Mouse (Mus musculus) spleen, adult 2 months (tissue): ENCODE measurements around the gene Magel2. TPM values are rescaled to one million over a fixed set of nuclear protein-coding genes. Genes with fewer than 3 reads are reported as not detected.

ENCODE experiments used
- DNase-seq, 2 experiments: peaks; one replicate each; pipeline versions ENCODE4 v3.0.0 to v3.0.0-alpha.2; 2012 to 2021; ENCODE audit warnings: low spot score in 2 of 2, low read depth in 1 of 2
- H3K27ac ChIP-seq: fragments of 200-500 bp; 2 replicates; pipeline ENCODE4 v1.5.1; 2012; ENCODE audit warnings: low read length, inconsistent platforms; ENCODE audit not compliant: insufficient read depth
- H3K27me3 ChIP-seq: fragments of 200-500 bp; 2 replicates; pipeline ENCODE4 v1.6.1; 2012; ENCODE audit warnings: mild to moderate bottlenecking, moderate library complexity, low read length, inconsistent platforms; ENCODE audit not compliant: control insufficient read depth, insufficient read depth
- H3K36me3 ChIP-seq: fragments of 200-500 bp; 2 replicates; pipeline ENCODE4 v1.6.1; 2012; ENCODE audit warnings: mild to moderate bottlenecking, low read length, inconsistent platforms; ENCODE audit not compliant: control insufficient read depth, insufficient read depth
- H3K4me1 ChIP-seq: fragments of 200-500 bp; 2 replicates; pipeline ENCODE4 v1.6.1; 2011; ENCODE audit warnings: inconsistent platforms; ENCODE audit not compliant: control insufficient read depth, insufficient read depth, insufficient read length
- H3K4me3 ChIP-seq: fragments of 200-500 bp; 2 replicates; pipeline ENCODE4 v1.5.1; 2011; ENCODE audit warnings: mild to moderate bottlenecking, inconsistent platforms; ENCODE audit not compliant: insufficient read depth, insufficient read length; ENCODE audit errors: extremely low read depth
- CTCF ChIP-seq: fragments of 200-500 bp; IDR thresholded peaks from 2 replicates; pipeline ENCODE4 v1.5.1; 2011; ENCODE audit warnings: mild to moderate bottlenecking, inconsistent platforms; ENCODE audit not compliant: insufficient read depth, insufficient read length, insufficient replicate concordance; ENCODE audit errors: extremely low read depth
- POLR2A ChIP-seq: fragments of 200-500 bp; IDR thresholded peaks from 2 replicates; pipeline ENCODE4 v1.6.1; 2011; ENCODE audit warnings: low read depth, low read length, inconsistent platforms
- WGBS: fragments of 180-500 bp; shearing (Covaris S2); methylation state at CpG from one replicate; pipeline ENCODE4 v1.1.7; 2018; 5-methylcytosine and 5-hydroxymethylcytosine counted together
- polyA plus RNA-seq: library from polyadenylated mRNA; depleted of rRNA; stranded (reverse); fragments of >200 nt; gene quantifications from 2 replicates; pipeline ENCODE4 v1.2.3, GENCODE M21; 2012

Magel2 gene
- polyA plus RNA-seq, 1 experiment: not detected

- TF ChIP-seq POLR2A: no peak
- TF ChIP-seq CTCF: no peak
- no peak for DNase-seq
- 50% methylated on average over 1 of the region's 1 CpGs for WGBS
- Histone ChIP-seq H3K4me3 (no peak overlapping the region), H3K27me3 (no peaks in the 10 kb centered on the region), H3K4me1 (no peaks in the 10 kb centered on the region), H3K27ac (no peak overlapping the region), H3K36me3 (no peaks in the 10 kb centered on the region)
These were observed 15.4 kb downstream of the Magel2 start for GRCm38 (mm10) chr7:62392202-62392601.

- no peaks in the 10 kb centered on the region for H3K27me3 ChIP-seq
- TF ChIP-seq POLR2A: no peak
- no peak overlapping the region for H3K27ac ChIP-seq
- H3K4me1 ChIP-seq: no peaks in the 10 kb centered on the region
- WGBS: 53% methylated on average over 19 of the region's 19 CpGs
- H3K36me3 ChIP-seq: no peaks in the 10 kb centered on the region
- DNase-seq: no peak
- no peak overlapping the region for H3K4me3 ChIP-seq
These were observed 29.8 kb downstream of the Magel2 start for GRCm38 (mm10) chr7:62406573-62407050.

- TF ChIP-seq POLR2A (no peak), CTCF (no peak)
- DNase-seq: no peak
- 60% methylated on average over 3 of the region's 3 CpGs for WGBS
- H3K27me3 ChIP-seq: no peaks in the 10 kb centered on the region
- no peaks in the 10 kb centered on the region for H3K36me3 ChIP-seq
- no peak overlapping the region for H3K27ac ChIP-seq
- no peak overlapping the region for H3K4me3 ChIP-seq
- H3K4me1 ChIP-seq: no peaks in the 10 kb centered on the region
These were observed 31.0 kb downstream of the Magel2 start for GRCm38 (mm10) chr7:62407803-62408202.

DNA sequence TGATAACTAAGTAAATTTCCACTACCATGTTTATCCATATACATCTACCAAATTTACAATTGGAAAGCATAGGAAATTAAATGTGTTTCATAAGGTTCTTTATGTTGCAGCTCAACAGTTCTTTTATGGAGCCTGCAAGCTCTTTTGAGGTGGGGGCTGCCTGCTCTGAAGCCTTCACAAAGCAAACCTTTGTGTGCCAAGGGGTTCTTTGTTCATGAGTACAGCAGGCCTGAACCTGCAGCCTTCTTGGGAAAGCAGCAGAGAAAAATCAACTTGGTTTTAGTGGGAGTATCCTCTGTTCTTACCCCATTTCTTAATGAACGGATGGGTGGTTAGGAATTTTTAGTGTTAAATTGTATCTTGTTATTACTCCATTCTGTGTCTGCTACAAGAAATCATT, 38.4 kb downstream of the Magel2 start:
- WGBS: 78% methylated on average over 1 of the region's 1 CpGs
- H3K4me1 ChIP-seq: no peaks in the 10 kb centered on the region
- no peaks in the 10 kb centered on the region for H3K36me3 ChIP-seq
- TF ChIP-seq CTCF (no peak), POLR2A (no peak)
- no peaks in the 10 kb centered on the region for H3K27me3 ChIP-seq
- H3K27ac ChIP-seq: no peak overlapping the region
- DNase-seq: no peak
- H3K4me3 ChIP-seq: no peak overlapping the region

DNA sequence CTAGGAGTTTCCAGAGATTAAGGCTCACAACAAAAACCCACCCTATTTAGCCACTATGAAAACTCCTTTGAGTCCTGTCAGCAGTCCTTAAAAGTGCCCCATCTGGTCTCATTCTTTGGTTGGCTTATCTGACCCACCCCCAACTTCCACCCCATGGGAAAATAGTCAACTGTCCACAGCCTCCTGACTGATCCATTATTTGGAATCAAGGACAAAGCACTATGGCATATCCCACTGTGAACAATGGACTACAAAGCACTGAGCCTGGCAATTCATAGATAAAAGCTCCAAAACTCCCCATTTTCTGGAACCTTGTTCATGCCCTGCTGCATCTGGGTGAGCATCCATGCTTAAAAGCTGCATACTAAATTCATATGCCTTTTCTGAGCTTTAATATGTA, 39.4 kb downstream of the Magel2 start:
- Histone ChIP-seq H3K4me3 (no peak overlapping the region), H3K27me3 (no peaks in the 10 kb centered on the region), H3K27ac (no peak overlapping the region), H3K36me3 (no peaks in the 10 kb centered on the region), H3K4me1 (no peaks in the 10 kb centered on the region)
- DNase-seq: no peak
- TF ChIP-seq CTCF (no peak), POLR2A (no peak)

DNA sequence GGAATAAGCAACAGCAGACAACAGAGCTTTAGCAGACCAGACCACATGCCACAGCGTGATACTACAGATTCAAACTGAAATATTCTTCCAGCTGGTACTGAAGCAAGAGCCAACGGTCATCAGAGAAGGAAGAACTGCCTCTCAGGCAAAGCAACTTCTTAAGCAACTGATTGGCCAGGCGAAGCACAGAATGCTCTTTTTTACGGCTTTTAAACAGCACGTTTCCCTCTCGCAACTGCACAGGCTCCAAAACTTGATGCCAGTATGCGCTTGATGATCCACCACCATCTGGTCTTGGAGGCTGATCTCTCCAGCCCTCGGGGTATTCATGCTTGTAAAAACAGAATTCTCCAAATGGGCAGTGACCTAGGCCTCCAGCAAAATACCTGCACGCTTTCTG, 41.5 kb downstream of the Magel2 start:
- TF ChIP-seq POLR2A: no peak
- TF ChIP-seq CTCF: no peak
- Histone ChIP-seq H3K27me3 (no peaks in the 10 kb centered on the region), H3K4me3 (no peak overlapping the region), H3K27ac (no peak overlapping the region), H3K4me1 (no peaks in the 10 kb centered on the region), H3K36me3 (no peaks in the 10 kb centered on the region)
- 86% methylated on average over 9 of the region's 9 CpGs for WGBS
- DNase-seq: no peak

DNA sequence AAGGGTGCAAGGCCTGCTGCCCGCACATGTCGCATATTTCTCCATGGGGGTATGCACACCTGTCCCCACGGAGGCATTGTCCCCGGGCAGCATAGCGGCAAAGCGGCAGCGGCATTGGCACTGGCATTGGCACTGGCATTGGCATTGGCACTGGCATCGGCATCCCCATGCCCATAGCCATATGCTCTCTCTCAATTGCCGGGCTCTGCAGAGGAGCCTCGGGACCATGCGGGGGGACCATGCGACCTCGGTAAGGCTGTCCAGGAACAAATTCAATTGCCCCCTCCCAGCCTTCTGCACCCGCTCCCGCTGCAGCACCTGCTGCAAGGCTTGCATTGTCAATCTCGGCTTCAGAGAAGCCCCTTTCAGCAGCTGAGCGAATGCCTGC, 42.3 kb downstream of the Magel2 start:
- no peak overlapping the region; the same call in 1 of the 2 replicates for H3K4me3 ChIP-seq
- 72% methylated on average over 17 of the region's 17 CpGs for WGBS
- DNase-seq: no peak

More for the DNA sequence above, 42.3 kb downstream of the Magel2 start:
- Histone ChIP-seq H3K36me3 (no peaks in the 10 kb centered on the region), H3K27ac (no peak overlapping the region), H3K4me1 (no peaks in the 10 kb centered on the region), H3K27me3 (no peaks in the 10 kb centered on the region)
- TF ChIP-seq CTCF (no peak), POLR2A (no peak)
